Mouse (Mus musculus): Measurements from ENCODE around the gene Rfxank. TPM values are rescaled to one million over a fixed set of nuclear protein-coding genes. Genes with fewer than 3 reads are reported as not detected.

Gene Rfxank
- 19.6 TPM for polyA plus RNA-seq (2017; shearing (Covaris generic))

GRCm38 (mm10) chr8:70139026-70139857 lies at the start of gene Rfxank, which contains the start of the genes Borcs8 and Mef2b:
Gene Rfxank, minus strand, starts transcription at chr8:70139154.
Gene Borcs8, plus strand, starts transcription at chr8:70139499.
Gene Mef2b, plus strand, starts transcription at chr8:70139711.

DNA sequence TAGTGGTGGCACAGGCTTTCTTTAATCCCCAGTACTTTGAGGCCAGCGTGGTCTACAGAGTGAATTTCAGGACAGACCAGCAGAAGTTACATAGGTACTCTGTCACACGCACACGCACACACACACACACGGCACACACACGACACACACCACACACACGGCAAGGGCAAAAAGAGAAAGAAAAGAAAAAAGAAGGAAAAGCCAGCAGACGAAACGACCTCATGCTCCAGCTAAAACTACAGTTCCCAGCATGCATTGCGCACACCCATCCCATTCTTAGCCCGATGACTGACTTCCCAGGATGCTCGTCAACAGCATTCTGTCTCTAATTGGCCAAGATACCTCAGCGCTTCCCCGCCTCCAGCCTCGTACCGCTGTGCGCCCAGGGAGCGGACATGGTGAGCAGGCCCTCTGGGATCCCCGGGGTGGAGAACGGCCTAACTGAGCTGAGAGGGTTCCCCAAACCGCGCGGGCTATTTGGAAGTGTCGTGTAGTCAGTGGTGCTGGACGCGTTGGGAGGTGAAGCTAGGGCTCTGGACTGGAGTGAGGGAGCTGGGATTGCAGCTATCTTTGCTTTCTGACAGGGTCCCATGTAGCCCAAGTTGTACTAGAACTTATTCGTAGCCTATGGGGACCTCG lies 33.2 kb upstream of the Rfxank start, which contains the start of gene Tmem161a:
Gene Tmem161a, plus strand, starts transcription at position 314 of the 639 bp plus-strand sequence.

GRCm38 (mm10) chr8:70131166-70131883 lies 7.6 kb downstream of the Rfxank start, which contains the start of gene Nr2c2ap:
Gene Nr2c2ap, plus strand, starts transcription at chr8:70131333.

GRCm38 (mm10) chr8:70120667-70121066 lies 18.3 kb downstream of the Rfxank start, which contains the start of gene Ncan:
Gene Ncan, minus strand, starts transcription at chr8:70120873.

DNA sequence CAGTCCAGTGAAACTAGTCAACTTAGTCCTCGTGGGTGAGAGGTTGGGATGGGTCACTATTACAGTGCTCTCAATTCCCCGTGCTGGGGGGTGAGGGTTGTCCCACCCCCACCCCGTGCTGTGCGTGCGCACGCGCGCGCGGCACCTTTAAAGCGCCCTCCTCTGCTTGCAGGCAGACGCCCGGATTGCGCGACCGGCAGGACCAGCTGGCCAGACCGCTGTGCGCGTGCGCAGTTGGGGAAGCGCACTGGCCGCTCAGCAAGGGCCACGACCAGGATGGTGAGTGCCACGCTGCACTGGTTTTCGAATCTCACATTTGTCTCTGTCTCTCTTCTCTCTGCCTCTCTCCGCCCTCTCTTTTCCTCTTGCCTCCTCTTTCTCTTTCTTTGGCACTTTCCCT lies 55.7 kb downstream of the Rfxank start, which contains the start of gene Hapln4:
Gene Hapln4, plus strand, starts transcription at position 173 of the 400 bp plus-strand sequence.

Other genes starting within 250 kb of the Rfxank start
- gene Tssk6, start 237.0 kb downstream of the Rfxank start, polyA plus RNA-seq (2017; shearing (Covaris generic)): 1.2 TPM
- 100 TPM for gene Ndufa13, start 236.6 kb downstream of the Rfxank start, polyA plus RNA-seq (2017; shearing (Covaris generic))
- not detected for gene Yjefn3, start 236.4 kb downstream of the Rfxank start, polyA plus RNA-seq (2017; shearing (Covaris generic))
- 124 TPM for gene Gatad2a, start 142.8 kb downstream of the Rfxank start, polyA plus RNA-seq (2017; shearing (Covaris generic))
- gene Mau2, start 96.4 kb downstream of the Rfxank start, polyA plus RNA-seq (2017; shearing (Covaris generic)): 106 TPM
- 44.5 TPM for gene Sugp1, start 96.3 kb downstream of the Rfxank start, polyA plus RNA-seq (2017; shearing (Covaris generic))
- not detected for gene Tm6sf2, start 66.2 kb downstream of the Rfxank start, polyA plus RNA-seq (2017; shearing (Covaris generic))
- not detected for gene Hapln4, start 55.7 kb downstream of the Rfxank start, polyA plus RNA-seq (2017; shearing (Covaris generic))
- not detected for gene Ncan, start 18.3 kb downstream of the Rfxank start, polyA plus RNA-seq (2017; shearing (Covaris generic))
- 36.9 TPM for gene Nr2c2ap, start 7.8 kb downstream of the Rfxank start, polyA plus RNA-seq (2017; shearing (Covaris generic))
- gene Borcs8, start 345 bp upstream of the Rfxank start, polyA plus RNA-seq (2017; shearing (Covaris generic)): 38.5 TPM
- 1.3 TPM for gene Mef2b, start 557 bp upstream of the Rfxank start, polyA plus RNA-seq (2017; shearing (Covaris generic))
- gene Tmem161a, start 33.2 kb upstream of the Rfxank start, polyA plus RNA-seq (2017; shearing (Covaris generic)): 39.6 TPM
- 8.4 TPM for gene Slc25a42, start 73.2 kb upstream of the Rfxank start, polyA plus RNA-seq (2017; shearing (Covaris generic))
- gene Sugp2, start 95.1 kb upstream of the Rfxank start, polyA plus RNA-seq (2017; shearing (Covaris generic)): 27.2 TPM
- gene Armc6, start 95.3 kb upstream of the Rfxank start, polyA plus RNA-seq (2017; shearing (Covaris generic)): 7.6 TPM
- 0.54 TPM for gene Homer3, start 143.7 kb upstream of the Rfxank start, polyA plus RNA-seq (2017; shearing (Covaris generic))
- gene Ddx49, start 163.3 kb upstream of the Rfxank start, polyA plus RNA-seq (2017; shearing (Covaris generic)): 46.0 TPM
- 214 TPM for gene Cope, start 163.4 kb upstream of the Rfxank start, polyA plus RNA-seq (2017; shearing (Covaris generic))
- gene Cers1, start 176.6 kb upstream of the Rfxank start, polyA plus RNA-seq (2017; shearing (Covaris generic)): not detected
- gene Gdf1, start 190.7 kb upstream of the Rfxank start, polyA plus RNA-seq (2017; shearing (Covaris generic)): 0.46 TPM
- 66.6 TPM for gene Upf1, start 214.1 kb upstream of the Rfxank start, polyA plus RNA-seq (2017; shearing (Covaris generic))
- gene Comp, start 234.4 kb upstream of the Rfxank start, polyA plus RNA-seq (2017; shearing (Covaris generic)): 1.2 TPM